ENCODE assay signal across 8 mouse cellular contexts in genomic region chr12:29675594-29676362, GRCm38 (mm10).
DNase-seq lines count a peak whose midpoint lies in the region; ATAC-seq and TF ChIP-seq lines count a peak whose summit lies in the region.

No protein-coding gene starts in this region.

- no peak for TF ChIP-seq EP300 in liver, postnatal 0 days (IDR thresholded peaks at IDR 0.05; ENCODE audit: low read depth)

- intact Hi-C loops in gastrocnemius, postnatal 14 days (cut with DNase I; ENCODE audit: low total_unique reads): loop anchor here (2.0 kb wide), 2 partner anchors 161 to 207 kb away; no protein-coding TSS in a partner anchor

- H3K9ac ChIP-seq in liver, postnatal 0 days (replicated peaks): no peak overlapping the region

- no peak overlapping the region for H3K27ac ChIP-seq in kidney, adult 2 months (ENCODE audit: insufficient read depth, low read depth, low read length)
- H3K27ac ChIP-seq in liver, postnatal 0 days (ENCODE audit: low read depth): no peak overlapping the region

- H3K4me2 ChIP-seq in liver, postnatal 0 days (ENCODE audit: low read depth, low read length): no peak overlapping the region

- peak; percentile 64 for TF ChIP-seq CTCF in kidney, adult 2 months (conservative IDR thresholded peaks at IDR 0.05; ENCODE audit: insufficient read depth, insufficient read length, low read depth, low read length)
- TF ChIP-seq CTCF in liver, postnatal 0 days (IDR thresholded peaks at IDR 0.05; ENCODE audit: low read depth): peak; percentile 57

- ATAC-seq in common myeloid progenitor, adult 5-6 weeks (replicated peaks; ENCODE audit: low read depth, poor library complexity, severe bottlenecking): peak; percentile 62; the same call in 1 of the 2 replicates
- no peak for ATAC-seq in liver, postnatal 0 days
- ATAC-seq in granulocyte monocyte progenitor cell, adult 5-6 weeks (replicated peaks; ENCODE audit: poor library complexity, severe bottlenecking): no peak; the same call in 1 of the 2 replicates

- no peaks in the 10 kb centered on the region for H3K27me3 ChIP-seq in kidney, adult 2 months (replicated peaks; ENCODE audit: control insufficient read depth, insufficient read depth, low read length)
- no peaks in the 10 kb centered on the region for H3K27me3 ChIP-seq in liver, postnatal 0 days (ENCODE audit: insufficient read depth, low read length)

- DNase-seq in 3T3-L1 (ENCODE audit: low read depth, low spot score): peak; percentile 51
- peak; percentile 57 for DNase-seq in R1 (ENCODE audit: low read depth, low spot score)
- DNase-seq in gastrocnemius, postnatal 14 days: peak; percentile 54
- DNase-seq in kidney, adult 2 months: peak; percentile 32
- DNase-seq in liver, postnatal 0 days: peak; percentile 25
- DNase-seq in retina, adult 2 months (ENCODE audit: low read depth, low spot score): peak; percentile 25

- 46% methylated on average over 14 of the region's 14 CpGs for WGBS in kidney, adult 2 months
- 45% methylated on average over 14 of the region's 14 CpGs for WGBS in liver, postnatal 0 days (ENCODE audit: insufficient replicate concordance)

- no peak for TF ChIP-seq POLR2A in kidney, adult 2 months (IDR thresholded peaks at IDR 0.05; ENCODE audit: low read depth, low read length)

- H3K36me3 ChIP-seq in kidney, adult 2 months (ENCODE audit: control insufficient read depth, insufficient read depth, low read length): no peaks in the 10 kb centered on the region
- H3K36me3 ChIP-seq in liver, postnatal 0 days (replicated peaks; ENCODE audit: insufficient read depth, low read length): no peaks in the 10 kb centered on the region

- no peak overlapping the region for H3K4me3 ChIP-seq in kidney, adult 2 months (ENCODE audit: insufficient read depth, low read depth, low read length)
- H3K4me3 ChIP-seq in liver, postnatal 0 days (ENCODE audit: low read depth, low read length): no peak overlapping the region

- no peaks in the 10 kb centered on the region for H3K4me1 ChIP-seq in kidney, adult 2 months (ENCODE audit: control insufficient read depth, insufficient read depth, low read length)
- H3K4me1 ChIP-seq in liver, postnatal 0 days (ENCODE audit: insufficient read depth): no peaks in the 10 kb centered on the region

- no peaks in the 10 kb centered on the region for H3K9me3 ChIP-seq in liver, postnatal 0 days (ENCODE audit: low read length)
